Mouse (Mus musculus) heart, embryonic 12.5 days (tissue): Measurements from ENCODE around the gene Gid8. TPM values are rescaled to one million over a fixed set of nuclear protein-coding genes. Genes with fewer than 3 reads are reported as not detected.
A peak's percentile ranks its signal among the peaks of the same experiment; 100 is the strongest.

Experiments used
- ATAC-seq: fragments of 200-750 bp; cut with Nextera tagmentation; 2 replicates; pipeline ENCODE4 v1.8.0; 2017; ENCODE audit warnings: moderate TSS enrichment, moderate library complexity; ENCODE audit not compliant: insufficient number of reproducible peaks, low FRiP score
- H3K27ac ChIP-seq: fragments of 300-500 bp; sonication (generic); 2 replicates; pipeline ENCODE4 v1.5.1; 2016; ENCODE audit warnings: mild to moderate bottlenecking, moderate library complexity; ENCODE audit not compliant: poor library complexity, severe bottlenecking
- H3K27me3 ChIP-seq: fragments of 300-500 bp; sonication (generic); replicated peaks from 2 replicates; pipeline ENCODE4 v1.6.1; 2016; ENCODE audit warnings: mild to moderate bottlenecking, moderate library complexity
- H3K36me3 ChIP-seq: fragments of 300-500 bp; sonication (generic); 2 replicates; pipeline ENCODE4 v1.6.1; 2016; ENCODE audit warnings: mild to moderate bottlenecking, moderate library complexity
- H3K4me1 ChIP-seq: fragments of 300-500 bp; sonication (generic); replicated peaks from 2 replicates; pipeline ENCODE4 v1.6.1; 2016; ENCODE audit warnings: mild to moderate bottlenecking
- H3K4me2 ChIP-seq: fragments of 300-500 bp; sonication (generic); 2 replicates; pipeline ENCODE4 v1.6.1; 2016; ENCODE audit warnings: mild to moderate bottlenecking, moderate library complexity
- H3K4me3 ChIP-seq: fragments of 300-500 bp; sonication (generic); 2 replicates; pipeline ENCODE4 v1.5.1; 2016; ENCODE audit warnings: mild to moderate bottlenecking
- H3K9ac ChIP-seq: fragments of 300-500 bp; sonication (generic); 2 replicates; pipeline ENCODE4 v1.6.1; 2016; ENCODE audit warnings: mild to moderate bottlenecking, moderate library complexity
- H3K9me3 ChIP-seq: fragments of 300-500 bp; sonication (generic); replicated peaks from 2 replicates; pipeline ENCODE4 v1.6.1; 2016; ENCODE audit warnings: mild to moderate bottlenecking, moderate library complexity
- WGBS: fragments of 180-500 bp; shearing (Covaris S2); methylation state at CpG from one replicate; pipeline ENCODE4 v1.1.7; 2016; 5-methylcytosine and 5-hydroxymethylcytosine counted together
- polyA plus RNA-seq: library from polyadenylated mRNA; unstranded; fragments of >200 nt; fragmentation: Nextera tagmentation; extraction: Ambion mirVana; gene quantifications from 2 replicates; pipeline ENCODE4 v1.2.1, GENCODE M21; 2016

Gid8 gene
- polyA plus RNA-seq, 1 experiment from 2014 or later, result 45.3 TPM

- no peak overlapping the region for H3K9ac ChIP-seq
- H3K27ac ChIP-seq, result no peak overlapping the region
- peaks cover 22% of the 10 kb centered on the region for H3K4me1 ChIP-seq
- WGBS, result 57% methylated on average over 4 of the region's 4 CpGs
- H3K4me2 ChIP-seq, result no peak overlapping the region
- H3K9me3 ChIP-seq, result no peaks in the 10 kb centered on the region
- peaks cover 13% of the 10 kb centered on the region for H3K36me3 ChIP-seq
- no peak overlapping the region for H3K4me3 ChIP-seq
- H3K27me3 ChIP-seq, result 0 out of 2 replicates have a peak, but pooled peaks cover 2% of the 10 kb centered on the region
- no peak for ATAC-seq
These were observed 17.7 kb downstream of the Gid8 start for GRCm38 (mm10) chr2:180727613-180728021.

- Histone ChIP-seq H3K4me2 (no peak overlapping the region), H3K27me3 (0 out of 2 replicates have a peak, but pooled peaks cover 13% of the 10 kb centered on the region), H3K36me3 (no peaks in the 10 kb centered on the region), H3K4me3 (no peak overlapping the region), H3K4me1 (peaks cover 5% of the 10 kb centered on the region; the same call in 1 of the 2 replicates), H3K9me3 (no peaks in the 10 kb centered on the region), H3K9ac (no peak overlapping the region), H3K27ac (no peak overlapping the region)
- WGBS, result 52% methylated on average over 3 of the region's 3 CpGs
- ATAC-seq, result no peak
These were observed 21.1 kb downstream of the Gid8 start for GRCm38 (mm10) chr2:180731036-180731435.

GRCm38 (mm10) chr2:180731984-180732383 lies 22.1 kb downstream of the Gid8 start:
- H3K9me3 ChIP-seq, result no peaks in the 10 kb centered on the region
- H3K4me3 ChIP-seq, result no peak overlapping the region
- peaks cover 4% of the 10 kb centered on the region; the same call in 1 of the 2 replicates for H3K4me1 ChIP-seq
- H3K27me3 ChIP-seq, result 0 out of 2 replicates have a peak, but pooled peaks cover 13% of the 10 kb centered on the region
- no peaks in the 10 kb centered on the region for H3K36me3 ChIP-seq
- no peak overlapping the region for H3K27ac ChIP-seq
- WGBS, result 62% methylated on average over 6 of the region's 6 CpGs
- ATAC-seq, result no peak
- H3K9ac ChIP-seq, result no peak overlapping the region
- no peak overlapping the region for H3K4me2 ChIP-seq

GRCm38 (mm10) chr2:180735232-180735631 lies 25.3 kb downstream of the Gid8 start:
- Histone ChIP-seq H3K27me3 (peaks cover 22% of the 10 kb centered on the region), H3K9me3 (no peaks in the 10 kb centered on the region), H3K36me3 (no peaks in the 10 kb centered on the region), H3K4me3 (no peak overlapping the region), H3K4me1 (peaks cover 4% of the 10 kb centered on the region; the same call in 1 of the 2 replicates), H3K9ac (no peak overlapping the region), H3K27ac (no peak overlapping the region), H3K4me2 (no peak overlapping the region)
- ATAC-seq, result no peak
- WGBS, result 63% methylated on average over 7 of the region's 7 CpGs

- Histone ChIP-seq H3K9ac (no peak overlapping the region), H3K27ac (no peak overlapping the region), H3K4me3 (no peak overlapping the region), H3K4me2 (no peak overlapping the region), H3K36me3 (no peaks in the 10 kb centered on the region), H3K4me1 (no peaks in the 10 kb centered on the region), H3K9me3 (no peaks in the 10 kb centered on the region), H3K27me3 (peaks cover 20% of the 10 kb centered on the region)
- WGBS, result 73% methylated on average over 2 of the region's 2 CpGs
- no peak for ATAC-seq
These were observed 28.1 kb downstream of the Gid8 start for GRCm38 (mm10) chr2:180737984-180738383.

- H3K9me3 ChIP-seq, result no peaks in the 10 kb centered on the region
- no peak overlapping the region for H3K9ac ChIP-seq
- no peak for ATAC-seq
- no peak overlapping the region for H3K4me2 ChIP-seq
- H3K27ac ChIP-seq, result no peak overlapping the region
- WGBS, result 26% methylated on average over 3 of the region's 3 CpGs
- no peaks in the 10 kb centered on the region for H3K4me1 ChIP-seq
- peaks cover 12% of the 10 kb centered on the region for H3K27me3 ChIP-seq
- H3K36me3 ChIP-seq, result no peaks in the 10 kb centered on the region
- H3K4me3 ChIP-seq, result no peak overlapping the region
These were observed 30.4 kb downstream of the Gid8 start for GRCm38 (mm10) chr2:180740349-180740748.

GRCm38 (mm10) chr2:180741421-180741820 lies 31.5 kb downstream of the Gid8 start:
- H3K4me3 ChIP-seq, result no peak overlapping the region
- WGBS, result 64% methylated on average over 7 of the region's 7 CpGs
- no peak overlapping the region for H3K27ac ChIP-seq
- peaks cover 12% of the 10 kb centered on the region for H3K27me3 ChIP-seq
- H3K4me2 ChIP-seq, result no peak overlapping the region
- no peaks in the 10 kb centered on the region for H3K36me3 ChIP-seq
- no peaks in the 10 kb centered on the region for H3K4me1 ChIP-seq
- H3K9ac ChIP-seq, result no peak overlapping the region
- ATAC-seq, result no peak
- no peaks in the 10 kb centered on the region for H3K9me3 ChIP-seq

DNA sequence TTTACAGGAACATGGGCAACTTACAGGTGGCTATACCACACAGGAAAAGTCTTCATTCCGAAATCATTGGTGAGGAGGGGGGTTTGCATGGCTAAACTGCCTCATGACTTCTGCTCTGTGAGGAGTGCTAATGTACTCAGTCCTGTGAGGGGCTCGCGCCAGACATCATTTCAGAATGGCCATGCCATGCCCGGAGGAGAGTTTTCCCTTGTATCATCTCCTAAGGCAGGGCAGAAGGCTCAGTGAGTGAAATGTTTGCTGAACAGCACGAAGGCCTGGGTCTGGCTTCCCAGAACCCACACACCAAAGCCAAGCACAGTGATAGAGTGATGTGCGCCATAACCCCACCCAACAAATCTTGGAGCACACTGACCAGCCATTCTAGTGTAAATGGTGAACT lies 32.9 kb downstream of the Gid8 start:
- Histone ChIP-seq H3K9me3 (no peaks in the 10 kb centered on the region), H3K9ac (no peak overlapping the region), H3K27me3 (peaks cover 12% of the 10 kb centered on the region), H3K36me3 (no peaks in the 10 kb centered on the region), H3K4me3 (no peak overlapping the region), H3K27ac (no peak overlapping the region), H3K4me1 (no peaks in the 10 kb centered on the region), H3K4me2 (no peak overlapping the region)
- WGBS, result 80% methylated on average over 6 of the region's 6 CpGs
- no peak for ATAC-seq

DNA sequence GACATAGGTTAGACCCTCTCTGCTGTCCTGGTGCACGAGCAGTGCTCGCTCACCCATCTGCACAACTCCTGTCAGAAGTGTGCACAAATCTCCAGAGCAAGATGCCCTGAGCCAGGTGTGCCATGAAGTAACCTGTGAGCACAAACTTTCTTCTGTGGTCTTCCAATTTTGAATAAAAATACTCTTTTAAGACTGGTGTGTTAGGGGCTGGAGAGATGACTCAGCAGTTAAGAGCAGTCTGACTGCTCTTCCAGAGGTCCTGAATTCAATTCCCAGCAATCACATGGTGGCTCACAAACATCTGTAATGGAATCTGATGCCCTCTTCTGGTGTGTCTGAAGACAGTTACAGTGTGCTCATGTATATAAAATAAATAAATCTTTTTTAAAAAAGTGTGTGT lies 33.4 kb downstream of the Gid8 start:
- no peak for ATAC-seq
- no peak overlapping the region for H3K9ac ChIP-seq
- no peaks in the 10 kb centered on the region for H3K4me1 ChIP-seq
- H3K27me3 ChIP-seq, result peaks cover 12% of the 10 kb centered on the region
- no peaks in the 10 kb centered on the region for H3K9me3 ChIP-seq
- H3K27ac ChIP-seq, result no peak overlapping the region
- H3K36me3 ChIP-seq, result no peaks in the 10 kb centered on the region
- no peak overlapping the region for H3K4me3 ChIP-seq
- 81% methylated on average over 2 of the region's 2 CpGs for WGBS
- H3K4me2 ChIP-seq, result no peak overlapping the region

- Histone ChIP-seq H3K27me3 (peaks cover 15% of the 10 kb centered on the region), H3K36me3 (no peaks in the 10 kb centered on the region), H3K4me1 (no peaks in the 10 kb centered on the region), H3K4me3 (no peak overlapping the region), H3K9me3 (no peaks in the 10 kb centered on the region), H3K9ac (no peak overlapping the region), H3K4me2 (no peak overlapping the region), H3K27ac (no peak overlapping the region)
- WGBS, result 30% methylated on average over 17 of the region's 17 CpGs
- peak; percentile 55; the same call in 1 of the 2 replicates for ATAC-seq
These were observed 35.5 kb downstream of the Gid8 start for GRCm38 (mm10) chr2:180745248-180745927.

- Histone ChIP-seq H3K9me3 (no peaks in the 10 kb centered on the region), H3K9ac (no peak overlapping the region), H3K4me3 (no peak overlapping the region), H3K4me1 (no peaks in the 10 kb centered on the region), H3K4me2 (no peak overlapping the region), H3K27ac (no peak overlapping the region), H3K36me3 (no peaks in the 10 kb centered on the region), H3K27me3 (peaks cover 15% of the 10 kb centered on the region)
- 38% methylated on average over 5 of the region's 5 CpGs for WGBS
- ATAC-seq, result no peak
These were observed 36.8 kb downstream of the Gid8 start for GRCm38 (mm10) chr2:180746569-180747192.
